Mouse (Mus musculus) myocyte (in vitro differentiated cells): ENCODE results near the gene Racgap1. TPM values are rescaled to one million over a fixed set of nuclear protein-coding genes. Genes with fewer than 3 reads are reported as not detected.
A peak's percentile ranks its signal among the peaks of the same experiment; 100 is the strongest.

Experiments
- H3K27me3 ChIP-seq: one replicate; pipeline ENCODE4 v1.6.1; 2011; ENCODE audit not compliant: control insufficient read depth, insufficient read depth, insufficient read length
- H3K36me3 ChIP-seq: one replicate; pipeline ENCODE4 v1.6.1; 2011; ENCODE audit not compliant: control insufficient read depth, insufficient read depth
- H3K4me2 ChIP-seq: one replicate; pipeline ENCODE4 v1.6.1; 2011; ENCODE audit warnings: low read depth, control low read depth
- H3K4me3 ChIP-seq: one replicate; pipeline ENCODE4 v1.5.1; 2011; ENCODE audit warnings: mild to moderate bottlenecking, control low read depth, moderate library complexity
- H3K79me2 ChIP-seq: one replicate; pipeline ENCODE4 v1.6.1; 2011; ENCODE audit not compliant: control insufficient read depth, insufficient read depth
- H3ac ChIP-seq: one replicate; pipeline ENCODE4 v1.6.1; 2011; ENCODE audit not compliant: control insufficient read depth, insufficient read length
- CEBPB ChIP-seq: IDR thresholded peaks from 2 replicates; pipeline ENCODE4 v1.6.1; 2011; ENCODE audit warnings: mild to moderate bottlenecking, moderate library complexity; ENCODE audit not compliant: poor library complexity, insufficient read depth, severe bottlenecking
- E2F4 ChIP-seq: IDR thresholded peaks from one replicate; pipeline ENCODE4 v1.6.1; 2011; ENCODE audit warnings: mild to moderate bottlenecking, control low read depth, moderate library complexity; ENCODE audit not compliant: insufficient read depth
- MAX ChIP-seq: IDR thresholded peaks from one replicate; pipeline ENCODE4 v1.6.1; 2011; ENCODE audit warnings: low read depth, mild to moderate bottlenecking, control low read depth
- MYOD1 ChIP-seq, 3 experiments: IDR thresholded peaks; one replicate each; pipeline ENCODE4 v1.6.1; 2011; ENCODE audit warnings: control low read depth in 2 of 3, low read depth in 2 of 3, mild to moderate bottlenecking in 2 of 3, moderate library complexity in 1 of 3; ENCODE audit not compliant: insufficient read length in 2 of 3, control insufficient read depth in 1 of 3
- MYOG ChIP-seq, 3 experiments: IDR thresholded peaks; one replicate each; pipeline ENCODE4 v1.6.1; 2011; ENCODE audit warnings: control low read depth in 2 of 3, low read depth in 2 of 3, mild to moderate bottlenecking in 2 of 3; ENCODE audit not compliant: insufficient read length in 2 of 3, control insufficient read depth in 1 of 3, insufficient read depth in 1 of 3
- POLR2A ChIP-seq: IDR thresholded peaks from one replicate; pipeline ENCODE4 v1.6.1; 2011; ENCODE audit warnings: low read depth, mild to moderate bottlenecking, control low read depth, moderate library complexity; ENCODE audit not compliant: insufficient read length
- POLR2AphosphoS2 ChIP-seq: IDR thresholded peaks from one replicate; pipeline ENCODE4 v1.6.1; 2011; ENCODE audit warnings: low read depth, control low read depth; ENCODE audit not compliant: insufficient read length
- REST ChIP-seq: IDR thresholded peaks from one replicate; pipeline ENCODE4 v1.6.1; 2011; ENCODE audit warnings: mild to moderate bottlenecking, control low read depth, moderate library complexity; ENCODE audit not compliant: insufficient read depth, insufficient read length
- SRF ChIP-seq: IDR thresholded peaks from one replicate; pipeline ENCODE4 v1.6.1; 2011; ENCODE audit warnings: low read depth; ENCODE audit not compliant: control insufficient read depth, insufficient read length
- TCF12 ChIP-seq: IDR thresholded peaks from one replicate; pipeline ENCODE4 v1.6.1; 2011; ENCODE audit warnings: mild to moderate bottlenecking, control low read depth; ENCODE audit not compliant: poor library complexity, insufficient read depth, severe bottlenecking
- TCF3 ChIP-seq: IDR thresholded peaks from one replicate; pipeline ENCODE4 v1.6.1; 2011; ENCODE audit warnings: low read depth, control low read depth; ENCODE audit not compliant: insufficient read length
- USF1 ChIP-seq: IDR thresholded peaks from one replicate; pipeline ENCODE4 v1.6.1; 2011; ENCODE audit warnings: low read depth, mild to moderate bottlenecking, control low read depth, moderate library complexity
- polyA plus RNA-seq: library from polyadenylated mRNA; unstranded; fragments of >200 nt; fragmentation: generic; extraction: Trizol; gene quantifications from one replicate; pipeline ENCODE4 v1.2.1, GENCODE M21; 2012; ENCODE audit warnings: missing spikeins

Racgap1 gene
- polyA plus RNA-seq, 1 experiment = 99.0 TPM

DNA sequence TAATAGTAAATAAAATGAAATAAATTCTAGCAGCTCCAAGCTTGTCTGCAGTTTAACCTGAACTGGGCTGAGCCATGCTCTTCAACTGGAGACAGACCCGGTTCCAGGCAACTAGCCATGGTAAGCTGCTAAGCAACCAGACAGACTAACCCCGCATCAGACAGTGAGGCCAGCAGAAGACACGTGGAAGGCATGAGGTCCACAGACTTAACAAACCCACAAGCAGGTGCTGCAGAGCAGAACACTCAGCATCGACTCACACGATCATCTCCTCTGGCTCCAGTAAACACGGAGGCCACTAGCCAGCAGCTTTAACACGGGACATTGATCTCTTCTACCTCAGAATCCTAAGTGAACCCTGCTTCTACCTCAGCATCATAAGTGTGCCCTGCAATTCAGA lies 6.7 kb downstream of the Racgap1 start:
- H3K4me2 ChIP-seq = peak overlapping the region; percentile 60

DNA sequence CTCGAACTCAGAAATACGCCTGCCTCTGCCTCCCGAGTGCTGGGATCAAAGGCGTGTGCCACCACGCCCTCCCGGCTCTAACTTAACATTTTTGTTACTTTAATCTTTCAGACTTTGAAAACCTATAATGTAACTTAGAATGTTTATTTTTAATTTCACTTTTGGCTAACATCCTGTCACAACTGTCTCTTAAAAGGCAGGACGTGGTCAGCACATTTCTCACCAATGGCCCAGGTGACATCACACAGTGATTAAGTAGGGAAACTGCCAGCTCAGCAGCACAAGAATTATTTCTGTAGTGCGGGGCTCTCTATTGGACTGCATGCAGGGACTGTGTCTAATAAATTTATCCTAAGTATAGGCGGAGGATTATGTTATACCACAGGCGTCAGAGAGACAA lies 7.6 kb downstream of the Racgap1 start:
- Histone ChIP-seq H3K4me3 (no peak overlapping the region), H3K79me2 (peaks cover 92% of the 10 kb centered on the region), H3K4me2 (no peak overlapping the region), H3K36me3 (peaks cover 22% of the 10 kb centered on the region), H3ac (no peak overlapping the region), H3K27me3 (no peaks in the 10 kb centered on the region)
- TF ChIP-seq CEBPB = no peak
- TF ChIP-seq MAX = no peak
- TF ChIP-seq USF1 = no peak
- TF ChIP-seq POLR2AphosphoS2 = no peak
- no peak for TF ChIP-seq MYOD1 (IDR thresholded peaks at IDR 0.05; ENCODE audit: control insufficient read depth in 1 of 3, insufficient read length in 2 of 3, low read depth in 2 of 3)
- no peak for TF ChIP-seq E2F4
- no peak for TF ChIP-seq SRF
- TF ChIP-seq POLR2A = no peak
- TF ChIP-seq REST = no peak
- no peak for TF ChIP-seq MYOG (IDR thresholded peaks at IDR 0.05; ENCODE audit: control insufficient read depth in 1 of 3, insufficient read depth in 1 of 3, insufficient read length in 2 of 3, low read depth in 2 of 3)
- no peak for TF ChIP-seq TCF12
- TF ChIP-seq TCF3 = no peak

More for the DNA sequence above, 6.7 kb downstream of the Racgap1 start:
- Histone ChIP-seq H3K79me2 (peaks cover 100% of the 10 kb centered on the region), H3K36me3 (peaks cover 13% of the 10 kb centered on the region), H3K4me3 (no peak overlapping the region), H3K27me3 (no peaks in the 10 kb centered on the region), H3ac (no peak overlapping the region)
- TF ChIP-seq MYOD1 (IDR thresholded peaks at IDR 0.05; ENCODE audit: control insufficient read depth in 1 of 3, insufficient read length in 2 of 3, low read depth in 2 of 3) (peak in 2 of 3 experiments; percentile 72 to 89), MAX (peak; percentile 49), REST (no peak), MYOG (IDR thresholded peaks at IDR 0.05; ENCODE audit: control insufficient read depth in 1 of 3, insufficient read depth in 1 of 3, insufficient read length in 2 of 3, low read depth in 2 of 3) (peak; percentile 18 to 77 (median 23))

DNA sequence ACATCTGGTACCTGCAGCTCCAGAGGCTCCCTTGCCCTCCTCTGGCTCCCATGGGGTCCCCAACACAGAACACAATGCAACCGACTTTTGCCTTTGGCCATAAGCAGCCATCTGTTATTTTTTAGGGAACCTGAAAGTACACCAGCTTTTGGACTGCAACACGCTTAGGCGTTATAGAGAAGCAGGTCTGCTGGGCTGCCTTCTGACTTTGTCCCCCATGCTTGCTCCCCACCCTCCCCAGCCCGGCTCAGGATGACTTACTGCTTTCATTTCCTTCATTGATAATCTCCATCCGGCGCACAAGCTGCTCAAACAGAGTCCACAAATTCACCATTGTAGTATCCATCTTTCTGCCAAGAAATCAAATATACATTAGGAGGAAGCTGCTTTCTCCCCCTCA lies 8.8 kb downstream of the Racgap1 start:
- TF ChIP-seq CEBPB (no peak), MYOG (IDR thresholded peaks at IDR 0.05; ENCODE audit: control insufficient read depth in 1 of 3, insufficient read depth in 1 of 3, insufficient read length in 2 of 3, low read depth in 2 of 3) (no peak), SRF (no peak), TCF3 (no peak), MAX (no peak), POLR2AphosphoS2 (no peak), E2F4 (no peak)
- no peaks in the 10 kb centered on the region for H3K27me3 ChIP-seq
- H3K36me3 ChIP-seq = peaks cover 32% of the 10 kb centered on the region

DNA sequence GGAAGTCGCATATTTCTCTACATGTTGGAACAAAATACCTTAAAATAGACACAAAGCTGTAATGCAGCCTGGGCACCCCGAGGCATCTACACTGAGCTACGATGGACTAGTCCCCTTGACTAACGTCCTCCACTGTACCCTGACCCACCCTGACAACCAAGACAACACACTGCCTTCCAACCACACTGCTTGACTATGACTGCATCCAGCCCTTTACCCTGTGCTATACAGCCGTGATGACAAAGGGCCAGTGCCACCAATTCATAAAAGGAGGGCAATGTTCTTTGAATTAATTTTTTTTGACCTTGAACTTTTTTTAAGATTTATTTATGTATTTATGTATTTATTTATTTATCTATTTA lies 13.4 kb downstream of the Racgap1 start:
- TF ChIP-seq TCF3 (no peak), MYOG (IDR thresholded peaks at IDR 0.05; ENCODE audit: control insufficient read depth in 1 of 3, insufficient read depth in 1 of 3, insufficient read length in 2 of 3, low read depth in 2 of 3) (no peak), REST (no peak), POLR2AphosphoS2 (no peak), USF1 (no peak), CEBPB (no peak), E2F4 (no peak)
- H3K4me3 ChIP-seq = no peak overlapping the region
- H3K4me2 ChIP-seq = no peak overlapping the region
- peaks cover 35% of the 10 kb centered on the region for H3K79me2 ChIP-seq
- H3K36me3 ChIP-seq = peaks cover 65% of the 10 kb centered on the region
- no peaks in the 10 kb centered on the region for H3K27me3 ChIP-seq
- H3ac ChIP-seq = no peak overlapping the region

More for the DNA sequence above, 8.8 kb downstream of the Racgap1 start:
- no peak overlapping the region for H3ac ChIP-seq
- no peak overlapping the region for H3K4me2 ChIP-seq
- H3K4me3 ChIP-seq = no peak overlapping the region
- peaks cover 80% of the 10 kb centered on the region for H3K79me2 ChIP-seq

DNA sequence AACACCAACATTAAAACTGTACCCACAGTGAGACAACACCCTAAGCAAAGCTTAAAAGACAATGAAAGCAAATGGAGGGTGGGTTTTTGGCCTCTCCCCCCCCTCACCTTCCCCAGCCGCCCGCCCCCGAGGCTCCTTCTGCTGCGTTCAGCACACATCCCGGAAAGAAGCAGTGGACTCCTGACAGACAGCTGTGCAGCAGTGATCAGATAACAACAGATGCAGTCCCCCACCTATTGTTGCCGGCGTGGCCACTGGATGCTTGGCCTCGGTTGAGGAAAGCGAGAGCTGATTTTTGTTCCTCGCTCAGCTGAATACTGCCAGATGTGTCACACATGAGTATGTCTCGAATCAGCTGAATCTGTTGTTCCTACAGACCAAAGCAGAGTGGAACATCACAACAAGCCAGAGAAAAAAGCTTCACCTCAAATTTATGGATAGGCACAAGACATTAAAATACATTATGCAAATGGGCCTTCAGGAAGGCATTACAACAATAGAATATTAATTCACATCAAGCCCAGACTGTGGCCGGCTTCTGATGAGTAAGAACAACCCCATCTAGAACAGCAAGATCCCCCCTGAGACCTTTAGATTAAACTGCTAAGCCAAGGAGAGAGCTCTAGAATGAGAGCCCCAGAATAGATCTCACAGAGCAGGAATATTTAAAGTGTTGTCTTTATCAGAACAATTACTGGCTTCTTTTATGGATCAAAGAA lies 13.9 kb downstream of the Racgap1 start:
- no peak overlapping the region for H3K4me3 ChIP-seq
- TF ChIP-seq TCF12 (no peak), MYOG (IDR thresholded peaks at IDR 0.05; ENCODE audit: control insufficient read depth in 1 of 3, insufficient read depth in 1 of 3, insufficient read length in 2 of 3, low read depth in 2 of 3) (no peak), POLR2A (no peak), TCF3 (no peak), REST (no peak), MYOD1 (IDR thresholded peaks at IDR 0.05; ENCODE audit: control insufficient read depth in 1 of 3, insufficient read length in 2 of 3, low read depth in 2 of 3) (no peak), SRF (no peak), POLR2AphosphoS2 (no peak), E2F4 (no peak), MAX (no peak), CEBPB (no peak), USF1 (no peak)
- H3K4me2 ChIP-seq = no peak overlapping the region
- H3K79me2 ChIP-seq = peaks cover 29% of the 10 kb centered on the region
- no peak overlapping the region for H3ac ChIP-seq
- H3K36me3 ChIP-seq = peaks cover 71% of the 10 kb centered on the region
- no peaks in the 10 kb centered on the region for H3K27me3 ChIP-seq
